Mouse (Mus musculus) heart, embryonic 13.5 days (tissue): Measurements from ENCODE around the gene Cyp1a1. TPM values are rescaled to one million over a fixed set of nuclear protein-coding genes. Genes with fewer than 3 reads are reported as not detected.
"Not testable (repeated sequence)": the region's sequence is repeated elsewhere in the genome, so short reads cannot be mapped to it uniquely, and the experiment has no call there.

ENCODE experiments used
- ATAC-seq: fragments of 200-750 bp; cut with Nextera tagmentation; 2 replicates; pipeline ENCODE4 v1.8.0; 2017; ENCODE audit warnings: moderate TSS enrichment; ENCODE audit not compliant: insufficient number of reproducible peaks, low FRiP score, low TSS enrichment; ENCODE audit errors: extremely low read depth
- H3K27ac ChIP-seq: fragments of 300-500 bp; sonication (generic); replicated peaks from 2 replicates; pipeline ENCODE4 v1.5.1; 2015; ENCODE audit warnings: moderate library complexity, mild to moderate bottlenecking, inconsistent platforms
- H3K27me3 ChIP-seq: fragments of 300-500 bp; sonication (generic); replicated peaks from 2 replicates; pipeline ENCODE4 v1.6.1; 2015; ENCODE audit warnings: mild to moderate bottlenecking, inconsistent platforms
- H3K36me3 ChIP-seq: fragments of 300-500 bp; sonication (generic); 2 replicates; pipeline ENCODE4 v1.6.1; 2015; ENCODE audit warnings: mild to moderate bottlenecking, inconsistent platforms
- H3K4me1 ChIP-seq: fragments of 300-500 bp; sonication (generic); 2 replicates; pipeline ENCODE4 v1.6.1; 2015; ENCODE audit warnings: inconsistent platforms
- H3K4me2 ChIP-seq: fragments of 300-500 bp; sonication (generic); 2 replicates; pipeline ENCODE4 v1.6.1; 2015; ENCODE audit warnings: inconsistent platforms, mild to moderate bottlenecking, moderate library complexity
- H3K4me3 ChIP-seq: fragments of 300-500 bp; sonication (generic); 2 replicates; pipeline ENCODE4 v1.5.1; 2015; ENCODE audit warnings: moderate library complexity, mild to moderate bottlenecking, inconsistent platforms
- H3K9ac ChIP-seq: fragments of 300-500 bp; sonication (generic); 2 replicates; pipeline ENCODE4 v1.6.1; 2015; ENCODE audit warnings: inconsistent platforms, mild to moderate bottlenecking, moderate library complexity
- H3K9me3 ChIP-seq: fragments of 300-500 bp; sonication (generic); 2 replicates; pipeline ENCODE4 v1.6.1; 2016; ENCODE audit warnings: inconsistent platforms
- WGBS: fragments of 180-500 bp; shearing (Covaris S2); methylation state at CpG from one replicate; pipeline ENCODE4 v1.1.7; 2015; ENCODE audit warnings: mixed read lengths; 5-methylcytosine and 5-hydroxymethylcytosine counted together
- polyA plus RNA-seq: library from polyadenylated mRNA; unstranded; fragments of >200 nt; fragmentation: Nextera tagmentation; extraction: Ambion mirVana; gene quantifications from 2 replicates; pipeline ENCODE4 v1.2.1, GENCODE M21; 2015

The Cyp1a1 gene
- polyA plus RNA-seq, 1 experiment from 2014 or later: not detected

GRCm38 (mm10) chr9:57708068-57708719 lies 20.5 kb downstream of the Cyp1a1 start, which contains the start of gene Edc3:
Gene Edc3 (plus strand): TSS chr9:57708540.
- peak within 1 kb of the TSS; percentile 94 for H3K4me3 ChIP-seq

GRCm38 (mm10) chr9:57708720-57709274 lies 21.1 kb downstream of the Cyp1a1 start:
- H3K4me2 ChIP-seq: peak overlapping the region; percentile 91
- peak overlapping the region; percentile 88 for H3K27ac ChIP-seq
- peaks cover 23% of the 10 kb centered on the region for H3K36me3 ChIP-seq
- 2% methylated on average over 38 of the region's 39 CpGs for WGBS
- H3K4me3 ChIP-seq: peak overlapping the region; percentile 94
- H3K9me3 ChIP-seq: peaks cover 4% of the 10 kb centered on the region; the same call in 1 of the 2 replicates
- H3K9ac ChIP-seq: peak overlapping the region; percentile 95
- H3K27me3 ChIP-seq: no peaks in the 10 kb centered on the region
- peaks cover 16% of the 10 kb centered on the region for H3K4me1 ChIP-seq
- peak; percentile 59; the same call in 1 of the 2 replicates for ATAC-seq

More at GRCm38 (mm10) chr9:57708068-57708719, 20.5 kb downstream of the Cyp1a1 start, which contains the start of gene Edc3:
- peak within 1 kb of the TSS; percentile 91 for H3K4me2 ChIP-seq
- H3K9me3 ChIP-seq: peaks cover 4% of the 10 kb centered on the region; the same call in 1 of the 2 replicates
- no peaks in the 10 kb centered on the region for H3K27me3 ChIP-seq
- peak within 1 kb of the TSS; percentile 88 for H3K27ac ChIP-seq
- H3K9ac ChIP-seq: peak within 1 kb of the TSS; percentile 95
- peak; percentile 75 for ATAC-seq
- H3K4me1 ChIP-seq: peaks cover 16% of the 10 kb centered on the region
- H3K36me3 ChIP-seq: peaks cover 18% of the 10 kb centered on the region
- under 1% methylated on average over 23 of the region's 23 CpGs for WGBS

- H3K9me3 ChIP-seq, H3K27ac ChIP-seq, H3K9ac ChIP-seq, ATAC-seq, H3K4me2 ChIP-seq, H3K4me3 ChIP-seq, H3K27me3 ChIP-seq: not testable (repeated sequence)
- WGBS: 80% methylated on average over 5 of the region's 5 CpGs
- Histone ChIP-seq H3K4me1 (peaks cover 16% of the 10 kb centered on the region), H3K36me3 (peaks cover 37% of the 10 kb centered on the region)
Measured at GRCm38 (mm10) chr9:57710214-57710613, 22.5 kb downstream of the Cyp1a1 start.

GRCm38 (mm10) chr9:57712194-57712593 lies 24.5 kb downstream of the Cyp1a1 start:
- no peak overlapping the region for H3K27ac ChIP-seq
- peaks cover 4% of the 10 kb centered on the region; the same call in 1 of the 2 replicates for H3K9me3 ChIP-seq
- no peaks in the 10 kb centered on the region for H3K27me3 ChIP-seq
- ATAC-seq: no peak
- H3K36me3 ChIP-seq: peaks cover 57% of the 10 kb centered on the region
- no peak overlapping the region for H3K9ac ChIP-seq
- no peak overlapping the region for H3K4me2 ChIP-seq
- WGBS: 67% methylated on average over 2 of the region's 2 CpGs
- peaks cover 16% of the 10 kb centered on the region for H3K4me1 ChIP-seq
- H3K4me3 ChIP-seq: no peak overlapping the region

- no peaks in the 10 kb centered on the region for H3K27me3 ChIP-seq
- no peak overlapping the region for H3K4me3 ChIP-seq
- no peaks in the 10 kb centered on the region for H3K9me3 ChIP-seq
- no peak overlapping the region for H3K27ac ChIP-seq
- H3K36me3 ChIP-seq: peaks cover 76% of the 10 kb centered on the region
- no peak for ATAC-seq
- WGBS: 92% methylated on average over 7 of the region's 7 CpGs
- no peak overlapping the region for H3K9ac ChIP-seq
- H3K4me1 ChIP-seq: peaks cover 11% of the 10 kb centered on the region
- H3K4me2 ChIP-seq: no peak overlapping the region
Measured at GRCm38 (mm10) chr9:57718408-57718807, 30.7 kb downstream of the Cyp1a1 start.

GRCm38 (mm10) chr9:57720736-57721135 lies 33.0 kb downstream of the Cyp1a1 start:
- ATAC-seq: no peak
- Histone ChIP-seq H3K4me2 (no peak overlapping the region), H3K27ac (no peak overlapping the region), H3K4me1 (peaks cover 20% of the 10 kb centered on the region), H3K4me3 (no peak overlapping the region), H3K9me3 (no peaks in the 10 kb centered on the region), H3K9ac (no peak overlapping the region), H3K36me3 (peaks cover 64% of the 10 kb centered on the region), H3K27me3 (no peaks in the 10 kb centered on the region)
- WGBS: 92% methylated on average over 3 of the region's 3 CpGs

GRCm38 (mm10) chr9:57722371-57722770 lies 34.6 kb downstream of the Cyp1a1 start:
- no peak overlapping the region for H3K4me2 ChIP-seq
- no peak overlapping the region for H3K9ac ChIP-seq
- H3K9me3 ChIP-seq: no peaks in the 10 kb centered on the region
- H3K4me3 ChIP-seq: no peak overlapping the region
- ATAC-seq: no peak
- H3K36me3 ChIP-seq: peaks cover 63% of the 10 kb centered on the region
- 78% methylated on average over 1 of the region's 1 CpGs for WGBS
- H3K27ac ChIP-seq: no peak overlapping the region
- H3K4me1 ChIP-seq: peaks cover 29% of the 10 kb centered on the region
- H3K27me3 ChIP-seq: no peaks in the 10 kb centered on the region

- ATAC-seq: no peak; the same call in 1 of the 2 replicates
Measured at GRCm38 (mm10) chr9:57723315-57723715, 35.6 kb downstream of the Cyp1a1 start.

GRCm38 (mm10) chr9:57723796-57724195 lies 36.1 kb downstream of the Cyp1a1 start:
- no peak overlapping the region for H3K4me3 ChIP-seq
- no peaks in the 10 kb centered on the region for H3K27me3 ChIP-seq
- H3K4me2 ChIP-seq: no peak overlapping the region
- no peaks in the 10 kb centered on the region for H3K9me3 ChIP-seq
- 0 out of 2 replicates have a peak overlapping the region, but pooled peaks have one; percentile 29 for H3K27ac ChIP-seq
- H3K9ac ChIP-seq: no peak overlapping the region
- peaks cover 29% of the 10 kb centered on the region for H3K4me1 ChIP-seq
- no peak for ATAC-seq
- 69% methylated on average over 5 of the region's 5 CpGs for WGBS
- peaks cover 59% of the 10 kb centered on the region for H3K36me3 ChIP-seq

More at GRCm38 (mm10) chr9:57723315-57723715, 35.6 kb downstream of the Cyp1a1 start:
- no peak overlapping the region for H3K4me2 ChIP-seq
- peak overlapping the region; percentile 29 for H3K27ac ChIP-seq
- no peaks in the 10 kb centered on the region for H3K9me3 ChIP-seq
- 43% methylated on average over 5 of the region's 5 CpGs for WGBS
- H3K4me3 ChIP-seq: no peak overlapping the region
- H3K4me1 ChIP-seq: peaks cover 29% of the 10 kb centered on the region
- H3K36me3 ChIP-seq: peaks cover 63% of the 10 kb centered on the region
- no peaks in the 10 kb centered on the region for H3K27me3 ChIP-seq
- H3K9ac ChIP-seq: no peak overlapping the region

- no peaks in the 10 kb centered on the region for H3K9me3 ChIP-seq
- 94% methylated on average over 3 of the region's 3 CpGs for WGBS
- H3K27ac ChIP-seq: no peak overlapping the region
- H3K27me3 ChIP-seq: no peaks in the 10 kb centered on the region
- H3K4me3 ChIP-seq: no peak overlapping the region
- no peak overlapping the region for H3K9ac ChIP-seq
- peaks cover 60% of the 10 kb centered on the region for H3K36me3 ChIP-seq
- H3K4me1 ChIP-seq: peaks cover 29% of the 10 kb centered on the region
- ATAC-seq: no peak
- no peak overlapping the region for H3K4me2 ChIP-seq
Measured at GRCm38 (mm10) chr9:57724701-57725100, 37.0 kb downstream of the Cyp1a1 start.

GRCm38 (mm10) chr9:57728312-57728711 lies 40.6 kb downstream of the Cyp1a1 start:
- H3K36me3 ChIP-seq: peaks cover 62% of the 10 kb centered on the region
- H3K4me1 ChIP-seq: peaks cover 18% of the 10 kb centered on the region
- 92% methylated on average over 1 of the region's 1 CpGs for WGBS
- no peaks in the 10 kb centered on the region for H3K9me3 ChIP-seq
- H3K9ac ChIP-seq: no peak overlapping the region
- no peak for ATAC-seq
- H3K27ac ChIP-seq: no peak overlapping the region
- H3K27me3 ChIP-seq: no peaks in the 10 kb centered on the region
- no peak overlapping the region for H3K4me3 ChIP-seq
- no peak overlapping the region for H3K4me2 ChIP-seq
